Mouse (Mus musculus): ENCODE measurements around the gene Ap1s3.

The Ap1s3 gene

DNA sequence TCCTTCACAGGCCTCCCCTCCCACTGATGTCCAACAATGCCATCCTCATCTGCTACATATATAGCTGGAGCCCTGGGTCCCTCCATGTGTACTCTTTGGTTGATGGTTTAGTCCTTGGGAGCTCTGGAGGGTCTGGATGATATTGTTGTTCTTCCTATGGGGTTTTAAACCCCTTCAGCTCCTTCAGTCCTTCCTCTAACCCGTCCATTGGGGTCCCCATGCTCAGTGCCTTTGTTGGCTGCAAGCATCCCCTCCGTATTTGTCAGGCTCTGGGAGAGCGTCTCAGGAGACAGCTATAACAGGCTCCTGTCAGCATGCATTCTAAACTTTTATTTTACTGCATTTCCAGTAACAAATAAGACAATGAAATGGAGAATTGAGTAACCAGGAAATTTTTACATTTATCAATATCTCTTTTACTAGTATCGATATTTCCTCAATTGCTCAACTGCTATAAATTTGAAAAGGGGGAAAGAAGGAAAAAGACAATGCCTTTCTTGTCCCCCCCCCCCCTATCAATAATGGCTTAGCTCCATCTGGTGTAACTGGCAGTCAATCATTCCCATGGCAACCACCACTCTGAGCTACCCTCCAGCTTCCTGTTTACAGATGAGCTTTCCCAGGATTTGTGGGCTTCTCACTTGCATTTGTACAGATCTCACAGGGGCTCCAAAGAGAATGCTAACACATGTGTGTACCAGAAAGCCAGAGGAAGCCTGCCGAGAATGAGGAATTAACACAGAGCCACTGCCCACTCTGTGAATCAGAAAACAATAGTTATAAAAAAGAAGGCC is 73.2 kb downstream of the Ap1s3 start:
- in situ Hi-C loops (cut with MboI, MseI) = loop anchor here in 1 of 2 experiments (25.0 kb wide), 2 partner anchors 1061 to 1264 kb away; no protein-coding TSS in a partner anchor

DNA sequence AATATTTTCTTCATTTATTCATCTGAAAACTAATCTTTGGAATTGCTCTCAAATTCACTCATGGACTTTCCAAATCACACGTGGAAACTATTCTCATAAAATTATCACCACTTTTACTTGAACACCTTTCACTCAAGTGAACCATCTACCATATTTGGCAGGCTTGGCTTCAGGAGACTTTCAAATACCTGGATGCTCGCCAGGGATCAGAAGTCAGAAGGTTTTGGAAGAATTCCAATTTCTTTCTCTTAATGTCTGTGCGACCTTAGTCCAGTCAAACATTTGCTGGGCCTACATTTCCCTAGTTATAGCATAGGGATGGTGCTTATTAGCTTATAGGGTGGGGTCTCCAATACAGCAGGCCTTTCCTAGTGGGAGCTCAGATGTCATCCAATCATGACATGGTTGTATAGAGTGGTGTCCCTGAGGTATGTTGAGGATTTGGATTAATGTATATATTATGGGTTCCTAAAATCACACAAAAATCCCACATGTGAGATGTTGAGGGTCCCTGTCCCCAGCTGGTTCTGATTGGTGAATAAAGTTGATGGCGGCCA is 79.0 kb downstream of the Ap1s3 start:
- in situ Hi-C loops (cut with MboI, MseI) = loop anchor here in 1 of 2 experiments (25.0 kb wide), 2 partner anchors 1055 to 1270 kb away; no protein-coding TSS in a partner anchor

DNA sequence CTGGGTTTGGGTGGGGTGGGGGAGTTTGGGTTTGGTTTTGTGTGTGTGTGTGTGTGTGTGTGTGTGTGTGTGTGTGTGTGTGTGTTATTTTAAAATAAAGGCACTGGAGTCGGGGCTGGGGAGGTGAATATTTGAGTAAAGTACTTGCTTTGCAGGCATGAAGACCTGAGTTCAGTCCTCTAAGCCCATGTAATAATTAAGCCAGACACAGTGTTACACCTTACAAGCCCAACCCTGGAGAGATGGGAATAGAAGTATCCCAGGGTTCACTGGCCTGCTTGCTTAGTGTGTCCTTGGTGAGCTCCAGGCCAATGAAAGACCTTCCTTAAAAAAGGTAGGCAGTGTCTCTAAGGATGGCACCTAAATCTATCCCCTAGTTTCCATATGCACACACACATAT is 80.7 kb downstream of the Ap1s3 start:
- in situ Hi-C loops (cut with MboI, MseI) = loop anchor here in 1 of 2 experiments (25.0 kb wide), 2 partner anchors 1054 to 1271 kb away; no protein-coding TSS in a partner anchor

DNA sequence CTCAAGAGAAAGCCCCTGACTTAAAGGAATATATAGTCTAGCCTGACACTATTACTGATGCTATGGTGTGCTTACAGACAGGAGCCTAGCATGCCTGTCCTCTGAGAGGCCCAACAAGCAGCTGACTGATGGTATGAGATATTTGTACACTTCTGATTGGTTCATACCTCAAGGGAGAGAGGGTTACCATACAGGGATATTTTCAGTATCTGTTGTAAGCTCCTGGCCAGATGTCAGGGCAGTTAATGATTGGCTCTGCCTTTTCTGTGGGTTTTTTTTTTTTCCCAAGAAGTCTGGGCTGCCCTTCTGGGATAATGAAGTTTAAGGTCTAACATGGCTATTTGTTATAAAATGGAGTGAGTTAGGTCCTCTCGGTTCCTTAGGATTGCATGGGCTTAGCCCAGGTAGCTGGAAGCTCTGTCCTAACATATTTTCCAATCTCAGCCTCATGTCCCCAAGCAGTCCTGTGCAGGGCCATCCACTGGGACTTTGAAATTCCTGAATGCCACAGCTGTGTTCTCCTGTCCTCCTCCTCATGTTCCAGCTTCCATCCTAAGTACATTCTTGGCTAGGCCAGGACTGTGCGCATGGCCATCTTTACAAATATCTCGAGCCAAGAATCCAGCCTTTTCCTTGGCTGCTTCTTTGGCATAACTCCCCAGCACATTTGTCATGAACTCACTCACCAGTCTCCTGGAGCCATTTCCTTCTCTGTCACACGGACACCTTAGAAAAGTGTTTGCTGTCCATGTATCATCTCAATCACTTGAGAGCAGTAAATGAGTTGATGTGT is 81.6 kb downstream of the Ap1s3 start:
- in situ Hi-C loops (cut with MboI, MseI) = loop anchor here in 1 of 2 experiments (25.0 kb wide), 2 partner anchors 1053 to 1272 kb away; no protein-coding TSS in a partner anchor

DNA sequence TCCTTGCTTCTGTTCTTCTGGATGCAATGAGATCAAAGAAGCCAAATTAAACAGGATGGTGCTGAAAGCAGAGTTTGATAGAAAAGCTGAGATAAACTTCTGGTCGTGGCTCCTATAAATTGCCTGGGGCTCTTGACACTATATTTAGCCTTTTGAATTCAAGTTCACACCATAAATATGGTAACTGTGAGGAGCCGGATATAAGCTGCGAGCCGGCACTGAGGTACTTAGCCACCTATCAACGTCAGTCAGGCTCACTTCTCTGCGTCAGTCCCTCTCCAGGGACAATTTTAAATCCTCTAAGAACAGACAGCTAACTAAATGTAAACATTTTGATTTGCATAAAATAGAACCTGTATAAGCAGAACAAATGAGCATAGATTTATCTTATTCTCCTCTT is 82.3 kb downstream of the Ap1s3 start:
- in situ Hi-C loops (cut with MboI, MseI) = loop anchor here in 1 of 2 experiments (25.0 kb wide), 2 partner anchors 1052 to 1273 kb away; no protein-coding TSS in a partner anchor

DNA sequence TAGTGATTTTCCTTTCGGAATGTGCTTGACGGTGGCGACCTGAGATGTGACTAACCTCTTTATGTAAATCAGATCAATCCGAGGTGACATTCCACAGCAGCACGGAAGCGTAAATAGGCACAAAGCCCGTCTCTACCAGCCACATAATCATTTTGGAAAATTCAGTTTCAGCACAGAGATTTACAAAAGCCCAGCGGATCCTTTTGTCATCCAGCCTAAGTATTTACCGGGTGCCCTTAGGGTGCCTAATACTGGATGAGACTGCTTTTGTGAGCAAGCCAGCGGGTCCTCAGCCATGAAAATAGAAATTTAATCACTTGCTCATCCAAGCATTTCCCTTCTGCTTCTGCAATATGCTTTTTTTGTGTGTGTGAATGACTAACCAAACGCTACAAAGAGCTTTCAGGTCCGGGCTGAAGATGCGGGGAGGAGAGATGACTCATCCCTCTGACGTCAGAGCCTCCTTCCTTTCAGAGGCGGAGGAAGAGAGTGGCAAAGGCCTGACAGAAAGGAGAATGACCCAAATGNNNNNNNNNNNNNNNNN is 90.6 kb downstream of the Ap1s3 start:
- in situ Hi-C loops (cut with MboI, MseI) = loop anchor here in 1 of 2 experiments (5.0 to 25.0 kb wide), 3 partner anchors 101 to 1281 kb away; no protein-coding TSS in a partner anchor

DNA sequence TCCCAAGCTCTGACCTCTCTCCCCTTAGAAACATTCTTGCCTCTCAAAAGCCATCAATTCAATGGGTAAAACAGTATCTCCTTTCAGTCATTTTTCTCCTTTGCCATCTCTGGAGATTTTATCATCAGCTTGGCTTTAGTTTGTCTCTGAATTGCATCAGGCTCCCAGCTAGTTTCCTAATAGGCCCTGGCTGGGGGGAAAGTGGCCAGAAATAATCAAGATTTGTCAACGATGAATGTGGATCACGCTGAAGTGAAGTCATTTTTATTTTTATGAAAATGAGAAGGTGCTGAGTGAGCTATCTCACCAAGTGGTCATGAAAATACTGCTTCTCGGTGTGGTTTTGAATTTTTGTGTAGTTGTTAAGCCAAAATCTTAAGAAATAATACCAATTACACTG is 94.4 kb downstream of the Ap1s3 start:
- in situ Hi-C loops (cut with MboI, MseI) = loop anchor here in 1 of 2 experiments (10.0 to 25.0 kb wide), 3 partner anchors 1040 to 1387 kb away; no protein-coding TSS in a partner anchor

DNA sequence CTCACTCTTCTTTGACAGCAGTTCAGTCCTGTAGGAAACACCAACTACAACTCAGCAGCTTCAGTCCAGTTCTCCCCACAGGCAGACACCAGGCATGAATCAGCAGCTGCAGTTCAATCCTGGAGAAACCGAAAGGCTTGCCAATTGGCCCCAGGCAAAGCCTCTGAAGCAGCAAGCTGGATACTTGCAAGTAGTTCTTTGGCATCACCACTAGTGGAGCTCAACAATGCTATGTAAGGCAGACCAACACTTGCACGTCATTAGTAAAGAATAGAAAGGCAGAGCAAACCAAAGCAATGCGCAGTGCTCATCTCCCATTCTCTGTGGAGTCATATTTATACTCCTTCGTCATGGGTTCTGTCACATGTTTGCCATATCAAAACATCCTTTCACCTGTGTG is 99.9 kb downstream of the Ap1s3 start:
- in situ Hi-C loops (cut with MboI, MseI) = loop anchor here (10.0 to 25.0 kb wide), 2 partner anchors 1290 to 1393 kb away; no protein-coding TSS in a partner anchor

DNA sequence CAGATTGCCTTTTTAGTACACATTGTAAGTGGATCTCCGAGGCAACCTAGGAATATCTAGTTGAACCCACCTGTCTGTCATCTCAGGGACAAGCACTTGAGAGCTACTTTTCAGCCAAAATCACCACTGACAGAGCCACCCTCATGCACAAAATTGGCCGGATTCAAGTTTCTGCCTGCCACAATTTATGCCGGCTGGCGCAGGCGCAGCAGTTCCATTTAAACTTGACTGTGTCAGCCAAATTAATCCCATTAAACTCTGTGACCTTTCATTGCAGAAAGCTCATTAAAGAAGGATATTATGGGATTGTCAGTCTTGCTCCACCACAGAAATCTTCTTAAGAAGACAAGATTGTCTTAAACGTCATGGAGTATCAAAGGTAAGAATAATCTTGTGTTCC is 100.6 kb downstream of the Ap1s3 start:
- in situ Hi-C loops (cut with MboI, MseI) = loop anchor here (10.0 to 25.0 kb wide), 2 partner anchors 1291 to 1394 kb away; no protein-coding TSS in a partner anchor

DNA sequence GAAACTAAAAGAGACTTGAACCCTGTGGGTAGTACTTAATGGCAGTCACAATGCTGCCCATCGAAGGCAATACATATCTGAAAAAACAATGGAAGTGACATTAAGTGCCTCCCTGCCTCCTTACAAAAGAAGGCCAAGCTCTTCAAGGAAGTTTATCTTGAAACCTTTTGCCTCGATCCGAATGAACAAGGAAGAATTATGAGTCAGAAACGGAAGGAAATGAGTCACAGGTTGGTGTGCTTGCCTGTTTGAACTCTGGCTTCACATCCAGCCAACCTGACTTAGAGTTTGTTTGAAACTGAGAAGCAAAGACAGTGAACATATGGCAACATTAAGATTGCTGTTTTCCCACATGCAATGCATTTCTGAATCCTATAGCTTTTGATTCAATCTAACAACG is 110.6 kb downstream of the Ap1s3 start:
- in situ Hi-C loops (cut with MboI, MseI) = loop anchor here in 1 of 2 experiments (25.0 kb wide), 1 partner anchor 1301 kb away; no protein-coding TSS in a partner anchor

Measured in T-helper 17 cell (primary cell).